Mouse (Mus musculus): ENCODE data around the gene Emp2. TPM values are rescaled to one million over a fixed set of nuclear protein-coding genes. Genes with fewer than 3 reads are reported as not detected.
"Not testable (repeated sequence)": the region's sequence is repeated elsewhere in the genome, so short reads cannot be mapped to it uniquely, and the experiment has no call there.

Emp2 gene
- polyA plus RNA-seq, 1 experiment: 1,000 TPM

DNA sequence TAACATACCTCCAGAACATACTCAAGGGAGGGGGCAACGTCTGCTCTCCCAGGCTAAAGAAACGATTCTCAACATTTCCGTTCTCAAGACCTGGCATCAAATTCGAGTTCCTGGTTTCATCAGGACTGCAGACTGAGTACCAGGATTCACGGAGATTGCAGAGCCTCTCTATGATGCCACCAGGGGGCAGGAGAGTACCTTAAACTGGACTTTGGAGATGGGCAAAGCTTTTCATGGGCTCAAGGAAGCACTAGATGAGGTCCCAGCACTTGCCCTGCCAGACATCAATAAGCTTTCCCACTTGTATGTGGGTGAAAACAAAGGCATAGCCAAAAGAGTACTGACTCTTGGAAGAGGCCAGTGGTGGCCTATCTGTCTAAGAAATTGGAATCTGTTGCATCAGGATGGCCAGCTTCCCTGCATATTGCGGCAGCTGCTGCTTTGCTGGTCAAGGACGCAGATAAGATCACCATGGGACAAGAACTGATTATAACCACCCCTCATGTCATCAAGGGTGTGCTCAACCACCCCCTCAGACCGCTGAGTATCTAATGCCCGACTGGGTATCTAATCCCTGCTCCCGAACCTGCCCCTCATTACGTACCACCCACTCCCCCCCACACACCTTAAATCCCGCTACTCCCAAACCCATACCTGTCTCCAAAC is 33.3 kb downstream of the Emp2 start:
- H3K4me3 ChIP-seq (replicated peaks; ENCODE audit: extremely low read depth, low read depth, low read length): no peak overlapping the region
- WGBS: 39% methylated on average over 12 of the region's 12 CpGs
- TF ChIP-seq POLR2A (IDR thresholded peaks at IDR 0.05; ENCODE audit: borderline replicate concordance, extremely low read depth, low read depth, low read length) (no peak), CTCF (IDR thresholded peaks at IDR 0.05; ENCODE audit: insufficient read depth, low read length) (peak; percentile 69)
- H3K4me1 ChIP-seq (ENCODE audit: control insufficient read depth, insufficient read depth, low read length): no peaks in the 10 kb centered on the region
- DNase-seq: peak; percentile 77

DNA sequence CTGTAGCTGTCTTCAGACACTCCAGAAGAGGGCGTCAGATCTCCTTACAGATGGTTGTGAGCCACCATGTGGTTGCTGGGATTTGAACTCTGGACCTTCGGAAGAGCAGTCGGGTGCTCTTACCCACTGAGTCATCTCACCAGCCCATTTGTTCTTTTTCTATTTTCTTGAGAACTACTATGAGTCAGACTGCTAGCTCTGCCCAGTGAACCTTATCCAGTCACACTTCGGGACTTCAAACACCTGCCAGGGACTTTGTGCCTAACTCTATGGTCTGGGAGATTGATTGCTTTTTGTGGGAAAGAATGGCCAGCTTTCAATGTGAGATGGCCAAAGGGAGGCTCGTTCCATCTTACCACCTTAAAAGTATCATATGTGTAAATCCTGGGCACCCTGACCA is 37.0 kb downstream of the Emp2 start:
- not testable (repeated sequence) for H3K4me1 ChIP-seq (ENCODE audit: control insufficient read depth, insufficient read depth, low read length); H3K4me3 ChIP-seq (replicated peaks; ENCODE audit: extremely low read depth, low read depth, low read length); DNase-seq
- WGBS: 69% methylated on average over 5 of the region's 5 CpGs

DNA sequence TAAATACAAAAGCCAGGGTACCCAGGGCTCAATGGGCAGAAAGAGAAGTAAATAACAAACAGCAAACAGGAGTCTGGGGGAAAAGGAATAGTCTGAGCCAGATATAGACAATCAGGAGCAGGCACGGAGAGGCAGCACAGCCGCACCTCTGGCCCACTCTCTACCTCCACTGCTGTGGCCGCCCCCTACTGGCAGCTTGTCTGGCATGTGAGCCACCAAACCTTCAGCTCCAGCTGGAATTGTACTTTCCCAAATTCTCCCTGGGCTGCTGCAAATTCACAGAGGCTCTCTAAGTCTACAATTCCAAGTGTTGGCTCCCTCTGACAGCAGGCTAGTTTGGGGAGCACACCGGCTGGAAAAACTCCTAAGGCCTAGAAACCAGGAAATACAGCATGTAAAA is 39.3 kb downstream of the Emp2 start:
- WGBS: 55% methylated on average over 4 of the region's 4 CpGs
- no peak for DNase-seq
- H3K4me1 ChIP-seq (ENCODE audit: control insufficient read depth, insufficient read depth, low read length): no peaks in the 10 kb centered on the region
- H3K4me3 ChIP-seq (replicated peaks; ENCODE audit: extremely low read depth, low read depth, low read length): no peak overlapping the region
- TF ChIP-seq CTCF (IDR thresholded peaks at IDR 0.05; ENCODE audit: insufficient read depth, low read length): peak; percentile 24; the same call in 1 of the 2 replicates
- TF ChIP-seq POLR2A (IDR thresholded peaks at IDR 0.05; ENCODE audit: borderline replicate concordance, extremely low read depth, low read depth, low read length): no peak

DNA sequence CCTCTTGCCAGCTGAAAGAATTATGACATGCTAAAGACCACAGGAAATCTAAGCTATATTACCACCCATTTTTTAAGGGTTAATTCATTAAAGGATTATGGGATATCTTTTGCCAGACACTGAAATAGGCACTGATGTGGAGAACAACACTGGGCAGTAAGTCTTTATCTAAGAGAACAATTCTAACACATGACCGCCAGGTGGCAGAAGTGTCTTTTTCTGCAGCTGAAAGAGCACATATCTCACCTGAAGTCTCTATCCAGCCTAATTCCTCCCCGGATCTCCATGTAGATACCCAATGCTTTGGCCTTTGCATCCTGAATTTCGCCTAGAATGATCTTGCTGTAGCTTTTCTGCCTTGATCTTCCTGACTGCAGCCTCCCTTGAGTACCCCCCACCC is 41.5 kb downstream of the Emp2 start:
- WGBS: 9% methylated on average over 3 of the region's 3 CpGs
- DNase-seq: peak; percentile 63
- peak; percentile 35; the same call in 1 of the 2 replicates for TF ChIP-seq CTCF (IDR thresholded peaks at IDR 0.05; ENCODE audit: insufficient read depth, low read length)
- TF ChIP-seq POLR2A (IDR thresholded peaks at IDR 0.05; ENCODE audit: borderline replicate concordance, extremely low read depth, low read depth, low read length): no peak
- H3K4me3 ChIP-seq (replicated peaks; ENCODE audit: extremely low read depth, low read depth, low read length): no peak overlapping the region
- H3K4me1 ChIP-seq (ENCODE audit: control insufficient read depth, insufficient read depth, low read length): no peaks in the 10 kb centered on the region

DNA sequence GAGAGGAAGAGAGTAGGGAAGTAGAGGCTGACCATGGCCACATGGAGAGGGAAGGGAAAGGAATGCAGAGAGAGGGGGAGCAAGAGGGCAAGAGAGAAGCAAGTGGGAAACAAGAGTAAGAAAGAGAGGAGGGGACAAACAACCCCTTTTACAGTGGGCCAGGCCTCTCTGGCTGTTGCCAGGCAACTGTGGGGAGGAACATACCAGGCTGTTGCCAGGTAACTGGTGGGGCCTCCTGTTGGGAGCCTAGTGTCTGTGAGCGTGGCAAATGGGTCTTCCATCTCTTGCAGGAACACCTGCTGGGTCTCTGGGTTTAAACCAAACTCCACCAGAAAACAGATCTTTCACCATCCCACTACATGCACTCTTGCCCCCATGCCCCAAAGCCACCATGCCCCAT is 59.8 kb downstream of the Emp2 start:
- WGBS: 65% methylated on average over 1 of the region's 1 CpGs
- no peak overlapping the region for H3K4me3 ChIP-seq (replicated peaks; ENCODE audit: extremely low read depth, low read depth, low read length)
- DNase-seq: no peak
- H3K4me1 ChIP-seq (ENCODE audit: control insufficient read depth, insufficient read depth, low read length): no peaks in the 10 kb centered on the region
- TF ChIP-seq POLR2A (IDR thresholded peaks at IDR 0.05; ENCODE audit: borderline replicate concordance, extremely low read depth, low read depth, low read length): no peak
- no peak for TF ChIP-seq CTCF (IDR thresholded peaks at IDR 0.05; ENCODE audit: insufficient read depth, low read length)

DNA sequence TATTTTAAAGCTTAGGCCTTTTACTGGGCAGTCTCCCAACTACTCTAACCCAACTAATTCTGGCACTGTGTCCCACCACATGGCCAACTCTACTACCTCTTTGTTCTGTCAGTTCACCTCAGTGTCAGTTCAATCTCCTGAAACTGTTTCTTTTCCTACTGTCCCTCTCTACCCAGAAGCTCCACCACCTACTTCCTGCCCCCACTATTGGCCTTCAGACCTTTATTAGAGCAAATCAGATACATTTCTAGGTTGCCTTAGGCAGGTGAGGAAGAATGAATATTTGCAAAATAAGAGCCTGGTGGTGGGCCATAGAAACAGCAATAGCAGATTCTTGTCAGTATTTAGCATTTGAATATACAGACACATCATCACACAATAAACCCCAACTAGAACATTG is 77.2 kb downstream of the Emp2 start:
- Histone ChIP-seq H3K4me3 (replicated peaks; ENCODE audit: extremely low read depth, low read depth, low read length) (no peak overlapping the region), H3K4me1 (ENCODE audit: control insufficient read depth, insufficient read depth, low read length) (no peaks in the 10 kb centered on the region)
- no peak for DNase-seq
- TF ChIP-seq POLR2A (IDR thresholded peaks at IDR 0.05; ENCODE audit: borderline replicate concordance, extremely low read depth, low read depth, low read length) (no peak), CTCF (IDR thresholded peaks at IDR 0.05; ENCODE audit: insufficient read depth, low read length) (no peak)

Other genes starting within 250 kb of the Emp2 start
- 0.16 TPM in 1 of 2 replicates, not detected in the other for gene Rpl39l, start 143.7 kb downstream of the Emp2 start, polyA plus RNA-seq (2012; rRNA removed)
- gene Atf7ip2, start 121.3 kb downstream of the Emp2 start, polyA plus RNA-seq (2012; rRNA removed): not detected in 2 replicates
- 6.8 and 9.2 TPM in 2 replicates for gene Tekt5, start 81.5 kb upstream of the Emp2 start, polyA plus RNA-seq (2012; rRNA removed)
- gene Nubp1, start 98.0 kb upstream of the Emp2 start, polyA plus RNA-seq (2012; rRNA removed): 25.9 and 31.0 TPM in 2 replicates
- gene Tvp23a, start 133.4 kb upstream of the Emp2 start, polyA plus RNA-seq (2012; rRNA removed): 0.63 and 1.2 TPM in 2 replicates
- gene Ciita, start 166.1 kb upstream of the Emp2 start, polyA plus RNA-seq (2012; rRNA removed): 13.2 and 13.3 TPM in 2 replicates
- 56.1 and 59.5 TPM in 2 replicates for gene Dexi, start 229.1 kb upstream of the Emp2 start, polyA plus RNA-seq (2012; rRNA removed)
- 12.7 and 18.3 TPM in 2 replicates for gene Clec16a, start 231.4 kb upstream of the Emp2 start, polyA plus RNA-seq (2012; rRNA removed)